Mouse (Mus musculus): ENCODE results near the gene Osbpl6. TPM values are rescaled to one million over a fixed set of nuclear protein-coding genes. Genes with fewer than 3 reads are reported as not detected.

Osbpl6 gene
- polyA plus RNA-seq, 1 experiment = 0.20 TPM

GRCm38 (mm10) chr2:76369821-76370655, 36.3 kb upstream of the Osbpl6 start, which contains the start of gene Rbm45:
Gene Rbm45, plus strand, starts transcription at chr2:76369984.
- peak; percentile 90 for TF ChIP-seq CTCF (IDR thresholded peaks at IDR 0.05; ENCODE audit: control insufficient read depth, insufficient read depth, insufficient replicate concordance, low read depth, low read length)
- no peak for TF ChIP-seq POLR2A (IDR thresholded peaks at IDR 0.05; ENCODE audit: control insufficient read depth, low read depth, low read length)
- H3K36me3 ChIP-seq (ENCODE audit: control insufficient read depth, insufficient read depth, low read length) = no peaks in the 10 kb centered on the region; the same call in 1 of the 2 replicates
- H3K27me3 ChIP-seq (ENCODE audit: control insufficient read depth, insufficient read depth, low read length) = no peaks in the 10 kb centered on the region
- peak within 1 kb of the TSS; percentile 32 for H3K27ac ChIP-seq (ENCODE audit: control insufficient read depth, insufficient read depth, low read depth, low read length)
- H3K4me1 ChIP-seq (ENCODE audit: control insufficient read depth, insufficient read depth, low read length) = peaks cover 17% of the 10 kb centered on the region
- H3K4me3 ChIP-seq (ENCODE audit: control insufficient read depth, low read depth, low read length) = peak within 1 kb of the TSS; percentile 89

GRCm38 (mm10) chr2:76370656-76370922, 35.7 kb upstream of the Osbpl6 start:
- TF ChIP-seq POLR2A (IDR thresholded peaks at IDR 0.05; ENCODE audit: control insufficient read depth, low read depth, low read length) (no peak), CTCF (IDR thresholded peaks at IDR 0.05; ENCODE audit: control insufficient read depth, insufficient read depth, insufficient replicate concordance, low read depth, low read length) (no peak)
- H3K4me1 ChIP-seq (ENCODE audit: control insufficient read depth, insufficient read depth, low read length) = peaks cover 17% of the 10 kb centered on the region
- no peak overlapping the region for H3K27ac ChIP-seq (ENCODE audit: control insufficient read depth, insufficient read depth, low read depth, low read length)
- H3K4me3 ChIP-seq (ENCODE audit: control insufficient read depth, low read depth, low read length) = peak overlapping the region; percentile 89
- no peaks in the 10 kb centered on the region for H3K27me3 ChIP-seq (ENCODE audit: control insufficient read depth, insufficient read depth, low read length)
- no peaks in the 10 kb centered on the region; the same call in 1 of the 2 replicates for H3K36me3 ChIP-seq (ENCODE audit: control insufficient read depth, insufficient read depth, low read length)

GRCm38 (mm10) chr2:76372244-76372643, 34.1 kb upstream of the Osbpl6 start:
- Histone ChIP-seq H3K4me3 (ENCODE audit: control insufficient read depth, low read depth, low read length) (no peak overlapping the region), H3K4me1 (ENCODE audit: control insufficient read depth, insufficient read depth, low read length) (peaks cover 17% of the 10 kb centered on the region), H3K36me3 (ENCODE audit: control insufficient read depth, insufficient read depth, low read length) (no peaks in the 10 kb centered on the region; the same call in 1 of the 2 replicates), H3K27ac (ENCODE audit: control insufficient read depth, insufficient read depth, low read depth, low read length) (no peak overlapping the region), H3K27me3 (ENCODE audit: control insufficient read depth, insufficient read depth, low read length) (no peaks in the 10 kb centered on the region)
- TF ChIP-seq CTCF (IDR thresholded peaks at IDR 0.05; ENCODE audit: control insufficient read depth, insufficient read depth, insufficient replicate concordance, low read depth, low read length) (no peak), POLR2A (IDR thresholded peaks at IDR 0.05; ENCODE audit: control insufficient read depth, low read depth, low read length) (no peak)

- H3K36me3 ChIP-seq (ENCODE audit: control insufficient read depth, insufficient read depth, low read length) = no peaks in the 10 kb centered on the region; the same call in 1 of the 2 replicates
- peaks cover 7% of the 10 kb centered on the region for H3K4me1 ChIP-seq (ENCODE audit: control insufficient read depth, insufficient read depth, low read length)
- no peak overlapping the region for H3K27ac ChIP-seq (ENCODE audit: control insufficient read depth, insufficient read depth, low read depth, low read length)
- no peak for TF ChIP-seq CTCF (IDR thresholded peaks at IDR 0.05; ENCODE audit: control insufficient read depth, insufficient read depth, insufficient replicate concordance, low read depth, low read length)
- TF ChIP-seq POLR2A (IDR thresholded peaks at IDR 0.05; ENCODE audit: control insufficient read depth, low read depth, low read length) = no peak
- H3K4me3 ChIP-seq (ENCODE audit: control insufficient read depth, low read depth, low read length) = no peak overlapping the region
- no peaks in the 10 kb centered on the region for H3K27me3 ChIP-seq (ENCODE audit: control insufficient read depth, insufficient read depth, low read length)
Measured at GRCm38 (mm10) chr2:76374544-76375206, 31.6 kb upstream of the Osbpl6 start.

GRCm38 (mm10) chr2:76378646-76379045, 27.7 kb upstream of the Osbpl6 start:
- H3K4me1 ChIP-seq (ENCODE audit: control insufficient read depth, insufficient read depth, low read length) = no peaks in the 10 kb centered on the region
- TF ChIP-seq POLR2A (IDR thresholded peaks at IDR 0.05; ENCODE audit: control insufficient read depth, low read depth, low read length) (no peak), CTCF (IDR thresholded peaks at IDR 0.05; ENCODE audit: control insufficient read depth, insufficient read depth, insufficient replicate concordance, low read depth, low read length) (no peak)
- H3K27ac ChIP-seq (ENCODE audit: control insufficient read depth, insufficient read depth, low read depth, low read length) = no peak overlapping the region
- H3K4me3 ChIP-seq (ENCODE audit: control insufficient read depth, low read depth, low read length) = no peak overlapping the region
- H3K27me3 ChIP-seq (ENCODE audit: control insufficient read depth, insufficient read depth, low read length) = no peaks in the 10 kb centered on the region
- no peaks in the 10 kb centered on the region; the same call in 1 of the 2 replicates for H3K36me3 ChIP-seq (ENCODE audit: control insufficient read depth, insufficient read depth, low read length)

- no peak overlapping the region for H3K4me3 ChIP-seq (ENCODE audit: control insufficient read depth, low read depth, low read length)
- no peak overlapping the region for H3K27ac ChIP-seq (ENCODE audit: control insufficient read depth, insufficient read depth, low read depth, low read length)
- H3K4me1 ChIP-seq (ENCODE audit: control insufficient read depth, insufficient read depth, low read length) = no peaks in the 10 kb centered on the region
- TF ChIP-seq CTCF (IDR thresholded peaks at IDR 0.05; ENCODE audit: control insufficient read depth, insufficient read depth, insufficient replicate concordance, low read depth, low read length) (no peak), POLR2A (IDR thresholded peaks at IDR 0.05; ENCODE audit: control insufficient read depth, low read depth, low read length) (no peak)
- no peaks in the 10 kb centered on the region for H3K27me3 ChIP-seq (ENCODE audit: control insufficient read depth, insufficient read depth, low read length)
- H3K36me3 ChIP-seq (ENCODE audit: control insufficient read depth, insufficient read depth, low read length) = no peaks in the 10 kb centered on the region
Measured at GRCm38 (mm10) chr2:76386531-76386930, 19.8 kb upstream of the Osbpl6 start.

GRCm38 (mm10) chr2:76400178-76400577, 6.1 kb upstream of the Osbpl6 start:
- TF ChIP-seq POLR2A (IDR thresholded peaks at IDR 0.05; ENCODE audit: control insufficient read depth, low read depth, low read length) = no peak
- no peak for TF ChIP-seq CTCF (IDR thresholded peaks at IDR 0.05; ENCODE audit: control insufficient read depth, insufficient read depth, insufficient replicate concordance, low read depth, low read length)
- Histone ChIP-seq H3K27ac (ENCODE audit: control insufficient read depth, insufficient read depth, low read depth, low read length) (no peak overlapping the region), H3K4me3 (ENCODE audit: control insufficient read depth, low read depth, low read length) (no peak overlapping the region), H3K36me3 (ENCODE audit: control insufficient read depth, insufficient read depth, low read length) (no peaks in the 10 kb centered on the region), H3K27me3 (ENCODE audit: control insufficient read depth, insufficient read depth, low read length) (no peaks in the 10 kb centered on the region), H3K4me1 (ENCODE audit: control insufficient read depth, insufficient read depth, low read length) (no peaks in the 10 kb centered on the region)

Measured in testis, adult 2 months (tissue).